In genomic region chr13:36500370-36500905, GRCm38 (mm10) we compare ENCODE assay signal across 17 mouse cellular contexts.
"Had no signal": no experiment of that assay in that cellular context is flagged by ENCODE, and none has a peak within 500 bp of the region (broad histone marks: within the 10 kb centered on the region; RNA-seq: fewer than 3 reads in every experiment).

No protein-coding gene starts in this region.

- H3K27me3 ChIP-seq: midbrain, embryonic 12.5 days; neural tube, embryonic 13.5 days had no signal

- DNase-seq: layer of hippocampus, postnatal 36 days; liver, postnatal 0 days; lung, embryonic 14.5 days; retina, postnatal 1 day; right cerebral cortex, postnatal 25 days; spleen, adult 18-20 months; thymus, adult 18-20 months; thymus, postnatal 36 days had no signal

- H3K9me3 ChIP-seq: midbrain, embryonic 12.5 days; neural tube, embryonic 13.5 days had no signal

- H3K9ac ChIP-seq: liver, embryonic 14.5 days; liver, postnatal 0 days; lung, embryonic 14.5 days; midbrain, embryonic 12.5 days; neural tube, embryonic 13.5 days had no signal

- H3K4me2 ChIP-seq: lung, embryonic 14.5 days; midbrain, embryonic 12.5 days; neural tube, embryonic 13.5 days had no signal

- H3K4me1 ChIP-seq: midbrain, embryonic 12.5 days; neural tube, embryonic 13.5 days had no signal

- H3K4me3 ChIP-seq: left cerebral cortex, adult 2 months; midbrain, embryonic 12.5 days; myocyte; neural tube, embryonic 13.5 days had no signal

- H3K27ac ChIP-seq: kidney, postnatal 0 days; left cerebral cortex, adult 2 months; liver, embryonic 14.5 days; macrophage; midbrain, embryonic 12.5 days; neural tube, embryonic 13.5 days had no signal

- ATAC-seq: liver, postnatal 0 days; lung, postnatal 0 days; midbrain, embryonic 16.5 days had no signal

- H3K36me3 ChIP-seq: midbrain, embryonic 12.5 days; neural tube, embryonic 13.5 days had no signal
